Mouse (Mus musculus): ENCODE results near the gene Calcb. TPM values are rescaled to one million over a fixed set of nuclear protein-coding genes. Genes with fewer than 3 reads are reported as not detected.
"Not testable (repeated sequence)": the region's sequence is repeated elsewhere in the genome, so short reads cannot be mapped to it uniquely, and the experiment has no call there.

Calcb gene
- under 1 TPM in 1 of 2 experiments, not detected in 1; 0.56 TPM for total RNA-seq (2021)
- long read RNA-seq, experiment 1: 0 reads
- long read RNA-seq, experiment 2: 0 reads

GRCm38 (mm10) chr7:114718300-114718699 is at the start of gene Calcb:
Calcb (plus strand) TSS chr7:114718643.
- no peak for DNase-seq (ENCODE audit: low spot score in 2 of 2)

- DNase-seq (ENCODE audit: low spot score in 2 of 2): no peak
These were observed 47.0 kb upstream of the Calcb start for GRCm38 (mm10) chr7:114671405-114671804.

- peak in 1 of 2 experiments; percentile 3 for DNase-seq (ENCODE audit: low spot score in 2 of 2)
These were observed 45.7 kb upstream of the Calcb start for GRCm38 (mm10) chr7:114672697-114673096.

- DNase-seq (ENCODE audit: low spot score in 2 of 2): no peak
These were observed 26.1 kb upstream of the Calcb start for GRCm38 (mm10) chr7:114692339-114692738.

DNA sequence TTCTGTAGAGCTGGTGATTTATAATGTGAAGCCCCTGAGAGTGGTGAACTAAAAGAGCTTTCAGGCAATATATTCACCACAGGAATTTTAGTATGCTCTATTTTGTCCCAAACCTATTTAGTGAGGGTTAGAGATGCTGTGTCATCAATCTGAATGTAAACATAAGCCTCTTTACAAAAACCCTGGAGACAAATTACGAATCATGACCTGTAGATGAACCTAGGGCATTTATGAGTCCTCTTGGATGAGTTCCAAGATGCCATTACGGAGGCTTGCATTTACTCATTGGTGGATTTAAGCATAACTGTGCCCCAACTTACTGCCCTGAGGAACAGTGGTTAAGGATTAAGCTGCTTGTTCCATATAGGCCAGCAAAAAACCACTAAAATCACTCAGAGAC is 17.6 kb upstream of the Calcb start:
- no peak for DNase-seq (ENCODE audit: low spot score in 2 of 2)

GRCm38 (mm10) chr7:114706716-114707115 is 11.7 kb upstream of the Calcb start:
- no peak for DNase-seq (ENCODE audit: low spot score in 2 of 2)

DNA sequence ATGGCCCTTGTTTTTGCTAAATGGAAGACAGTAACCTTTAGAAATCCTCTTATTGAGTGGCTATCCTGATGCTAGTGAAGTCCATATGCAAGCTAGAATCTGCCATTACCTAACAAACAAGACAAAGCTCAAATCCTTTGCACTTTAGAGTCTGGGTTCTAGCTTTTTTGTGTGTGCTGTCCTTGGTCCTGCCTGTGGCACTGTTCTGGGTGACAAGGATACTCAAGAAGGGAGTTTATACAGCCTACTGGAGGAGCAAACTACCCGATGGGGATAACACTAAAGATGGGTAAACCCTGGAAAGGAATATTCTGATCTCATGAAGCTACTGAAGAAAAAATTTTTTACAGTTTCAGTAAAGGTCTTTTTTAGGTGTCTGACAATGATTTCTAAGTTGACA is 11.0 kb upstream of the Calcb start:
- DNase-seq (ENCODE audit: low spot score in 2 of 2): no peak

DNA sequence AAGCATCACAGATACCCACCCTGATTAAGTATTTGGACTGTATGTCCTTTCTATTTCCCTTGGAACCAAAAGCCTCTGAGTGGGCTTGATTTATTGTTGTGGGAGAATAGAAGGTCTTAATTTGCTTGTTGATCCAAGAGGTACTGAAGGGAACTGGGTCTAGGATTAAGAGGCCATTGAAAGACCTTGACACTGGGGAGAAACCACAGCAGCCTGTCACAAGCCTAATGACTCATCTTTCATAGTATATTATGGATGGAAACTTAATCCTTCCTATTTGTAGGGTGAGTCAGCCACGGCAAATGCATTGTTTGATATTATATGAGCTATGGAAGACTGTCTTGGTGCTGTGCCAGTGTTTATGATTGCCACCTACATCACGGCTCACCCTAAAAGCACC is 8.0 kb upstream of the Calcb start:
- no peak for DNase-seq (ENCODE audit: low spot score in 2 of 2)

- no peak for DNase-seq (ENCODE audit: low spot score in 2 of 2)
These were observed 5.9 kb upstream of the Calcb start for GRCm38 (mm10) chr7:114712523-114712922.

DNA sequence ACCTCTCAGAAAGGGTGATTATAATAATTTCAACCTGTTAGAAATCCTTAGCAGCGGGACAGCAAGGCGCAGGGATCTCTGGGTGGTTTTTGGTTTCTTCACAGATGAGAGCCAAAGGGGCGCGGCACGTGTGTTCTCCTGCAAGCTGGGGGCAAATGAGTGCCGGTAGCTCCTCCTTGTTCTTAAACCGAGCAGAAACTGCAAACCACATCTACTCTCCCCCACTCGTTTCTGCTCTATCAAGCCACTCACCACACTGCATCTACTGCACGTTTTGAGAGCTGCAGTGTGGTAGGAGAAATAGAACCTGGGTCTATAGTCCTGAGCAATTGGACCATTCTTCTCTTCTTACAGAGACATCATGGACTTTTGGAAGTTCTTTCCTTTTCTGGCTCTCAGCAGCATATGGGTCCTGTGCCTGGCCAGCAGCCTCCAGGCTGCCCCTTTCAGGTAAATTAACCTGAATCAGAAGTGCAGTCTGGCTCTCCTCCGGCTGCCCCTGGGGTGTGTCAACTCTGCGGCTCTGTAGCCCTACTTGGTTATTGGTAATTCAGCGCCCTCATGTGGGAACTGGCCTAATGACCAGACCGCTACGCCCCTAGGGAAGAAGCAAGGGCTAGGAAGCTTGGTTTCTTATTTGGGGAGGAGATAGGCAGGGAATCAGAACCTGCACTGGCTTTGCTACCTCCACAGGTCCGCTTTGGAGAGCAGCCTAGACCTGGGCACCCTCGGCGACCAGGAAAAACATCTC is 1.1 kb downstream of the Calcb start:
- no peak for DNase-seq (ENCODE audit: low spot score in 2 of 2)

GRCm38 (mm10) chr7:114729696-114730095 is 11.3 kb downstream of the Calcb start:
- not testable (repeated sequence) for DNase-seq (ENCODE audit: low spot score in 2 of 2)

- DNase-seq (ENCODE audit: low spot score in 2 of 2): no peak
These were observed 12.7 kb downstream of the Calcb start for GRCm38 (mm10) chr7:114731175-114731574.

- not testable (repeated sequence) for DNase-seq (ENCODE audit: low spot score in 2 of 2)
These were observed 13.3 kb downstream of the Calcb start for GRCm38 (mm10) chr7:114731700-114732099.

DNA sequence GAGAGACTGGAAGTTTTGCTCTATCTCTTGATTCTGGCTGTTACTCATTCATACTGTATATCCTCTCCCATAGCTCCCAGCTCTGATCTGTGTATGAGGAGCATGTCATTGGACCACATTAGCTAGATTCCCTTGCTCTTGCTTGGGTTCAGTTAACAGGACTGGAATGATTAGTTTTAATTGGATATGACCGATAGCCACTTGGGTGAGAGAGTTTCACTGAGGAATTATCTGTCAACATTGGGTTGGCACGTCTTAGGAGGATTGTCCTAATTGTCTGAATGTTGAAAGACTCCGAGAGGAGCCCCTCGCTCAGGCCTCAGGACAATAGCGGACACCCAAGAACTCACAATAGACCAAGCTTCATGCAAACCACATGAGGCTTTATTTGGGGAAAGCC is 17.8 kb downstream of the Calcb start:
- no peak for DNase-seq (ENCODE audit: low spot score in 2 of 2)

DNA sequence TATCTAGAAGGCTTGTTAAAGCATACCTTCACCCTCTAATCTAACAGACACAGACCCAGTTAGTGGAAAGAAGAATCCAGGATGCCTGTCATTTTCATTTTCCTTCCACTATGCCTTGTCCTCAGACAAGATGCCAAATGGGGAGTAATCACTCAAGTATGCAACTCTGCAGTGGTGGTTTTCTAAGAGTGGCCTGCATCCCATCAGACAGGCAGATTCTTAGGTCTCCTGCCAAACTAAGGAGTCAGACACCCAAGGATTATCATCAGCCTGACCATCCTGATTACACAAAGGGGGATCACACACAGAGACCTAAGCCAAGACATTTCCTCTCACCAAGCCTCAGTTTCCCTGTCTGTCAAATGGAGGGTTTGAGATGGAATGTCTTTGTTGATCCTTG is 19.7 kb downstream of the Calcb start:
- no peak for DNase-seq (ENCODE audit: low spot score in 2 of 2)

DNA sequence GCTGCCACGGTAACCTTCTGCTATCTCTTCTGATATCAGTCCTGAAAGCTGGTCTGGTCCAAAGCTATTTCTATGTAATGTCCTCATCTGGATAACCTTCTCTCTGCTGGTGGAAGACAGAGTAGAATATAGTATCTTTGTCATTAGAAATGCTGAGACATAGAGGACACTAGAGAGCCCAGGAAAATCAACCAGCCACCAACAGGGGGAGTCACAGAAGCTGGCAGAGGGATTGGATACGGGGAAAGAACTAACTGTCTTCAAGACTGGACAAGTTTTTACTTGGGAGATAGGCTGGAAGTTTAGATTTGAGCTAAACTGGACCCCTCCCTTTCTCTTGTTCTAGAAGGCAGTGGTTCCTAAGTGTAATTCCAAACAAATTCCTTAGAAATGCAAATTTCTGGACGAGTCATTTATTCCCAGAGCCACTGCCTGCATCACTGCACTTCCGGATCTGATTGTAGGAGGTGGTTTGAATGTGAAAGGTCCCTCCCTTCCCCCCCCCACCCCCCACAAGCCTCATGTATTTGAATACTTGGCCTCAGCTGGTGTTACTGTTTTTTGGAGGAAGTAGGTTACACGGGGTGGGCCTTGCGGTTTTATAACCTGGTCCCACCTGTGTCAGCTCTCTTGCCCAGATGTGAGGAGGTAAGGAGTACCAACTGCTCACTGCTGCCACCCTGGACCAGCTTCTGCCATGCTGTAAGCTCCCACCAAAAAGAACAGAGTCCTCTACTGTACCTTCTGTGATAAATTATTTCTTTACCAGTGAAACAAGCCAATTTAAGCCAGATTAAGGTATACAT is 22.1 kb downstream of the Calcb start:
- peak in 1 of 2 experiments; percentile 19 for DNase-seq (ENCODE audit: low spot score in 2 of 2)

DNA sequence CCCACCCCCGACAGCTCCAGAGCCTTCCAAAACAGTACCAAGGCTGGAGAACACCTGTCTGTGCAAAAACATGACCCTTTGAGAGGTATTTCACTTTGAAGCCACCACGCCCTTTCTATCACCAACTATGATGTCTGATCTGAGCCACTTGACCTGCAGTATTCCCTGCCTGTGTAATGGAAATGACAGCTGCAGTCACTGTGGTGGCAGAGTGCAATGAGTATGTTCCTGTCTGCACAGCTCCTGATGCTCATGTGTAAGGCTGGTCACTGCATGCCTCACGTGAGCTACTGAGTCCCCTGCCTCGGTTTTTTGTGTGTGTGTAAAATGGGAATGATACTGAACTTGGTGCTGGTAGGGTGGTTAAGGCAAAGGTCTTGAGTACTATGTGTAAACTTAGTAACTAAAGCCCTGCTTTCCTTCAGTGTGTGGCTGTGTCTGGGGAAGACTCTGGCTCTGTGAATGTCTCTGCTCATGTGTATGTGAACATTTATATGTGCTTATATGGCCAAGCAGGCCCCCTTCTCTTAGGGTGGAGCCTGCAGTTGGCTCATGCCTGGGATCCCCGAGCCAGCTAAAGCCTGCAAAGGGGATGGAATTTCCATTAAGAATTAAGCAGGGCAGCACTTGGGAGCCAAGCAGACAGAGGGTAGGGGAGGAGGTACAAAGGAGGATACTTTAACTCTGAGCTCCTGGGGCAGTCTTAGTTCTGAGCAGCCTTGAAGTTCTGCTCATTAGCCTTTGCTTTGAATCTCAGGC is 24.8 kb downstream of the Calcb start, which contains the start of gene Insc:
Gene Insc (plus strand): TSS at position 673 of the 759 bp plus-strand sequence.
- DNase-seq (ENCODE audit: low spot score in 2 of 2): no peak

- DNase-seq (ENCODE audit: low spot score in 2 of 2): no peak
These were observed 26.3 kb downstream of the Calcb start for GRCm38 (mm10) chr7:114744639-114745245.

GRCm38 (mm10) chr7:114745481-114746271 is 27.2 kb downstream of the Calcb start:
- DNase-seq (ENCODE audit: low spot score in 2 of 2): peak; percentile 13 to 16

DNA sequence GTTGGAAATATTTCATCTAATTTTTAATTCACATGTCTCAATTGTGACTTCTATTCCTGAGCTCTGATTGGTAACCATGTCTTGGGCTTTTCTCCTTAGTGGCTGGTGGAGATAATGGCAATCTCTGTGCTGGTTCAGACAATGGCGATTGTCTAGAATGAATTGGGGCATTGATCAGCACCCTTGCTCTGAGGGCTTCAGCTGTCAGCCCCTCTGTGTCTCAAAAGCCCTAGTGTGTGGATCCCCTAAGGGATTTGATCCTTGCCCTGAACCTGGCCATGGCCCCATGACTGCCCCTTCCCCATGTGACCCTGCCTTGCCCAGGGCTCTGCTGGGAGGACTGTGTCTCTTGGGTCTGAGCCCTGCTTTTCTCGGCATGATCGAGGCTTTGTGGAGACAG is 29.2 kb downstream of the Calcb start:
- peak; percentile 12 to 15 for DNase-seq (ENCODE audit: low spot score in 2 of 2)

Data from left cerebral cortex, adult 18-20 months (tissue).